24 mouse cellular contexts compared by ENCODE assay signal in genomic region chr14:45794980-45795379, GRCm38 (mm10).
"Had no signal": no experiment of that assay in that cellular context is flagged by ENCODE, and none has a peak within 500 bp of the region (broad histone marks: within the 10 kb centered on the region; RNA-seq: fewer than 3 reads in every experiment).

No protein-coding gene starts in this region.

- H3K4me2 ChIP-seq: heart, embryonic 11.5 days; heart, embryonic 13.5 days; heart, embryonic 15.5 days; hindbrain, embryonic 13.5 days; hindbrain, embryonic 15.5 days; kidney, embryonic 15.5 days; limb, embryonic 12.5 days; liver, embryonic 11.5 days had no signal

- H3K4me3 ChIP-seq: heart, embryonic 13.5 days; heart, embryonic 15.5 days; hindbrain, embryonic 13.5 days; hindbrain, embryonic 15.5 days; kidney, embryonic 15.5 days; limb, embryonic 12.5 days had no signal

- H3K4me1 ChIP-seq: heart, embryonic 15.5 days; hindbrain, embryonic 13.5 days; hindbrain, embryonic 15.5 days; limb, embryonic 12.5 days had no signal

- H3K27ac ChIP-seq: heart, embryonic 13.5 days; heart, embryonic 15.5 days; hindbrain, embryonic 13.5 days; hindbrain, embryonic 15.5 days; hindbrain, postnatal 0 days; kidney, embryonic 15.5 days; kidney, postnatal 0 days; limb, embryonic 12.5 days had no signal

- H3K36me3 ChIP-seq: heart, embryonic 13.5 days; heart, embryonic 15.5 days; hindbrain, embryonic 13.5 days; hindbrain, embryonic 15.5 days; kidney, embryonic 15.5 days; limb, embryonic 12.5 days had no signal

- ATAC-seq: forebrain, postnatal 0 days; hindbrain, postnatal 0 days; intestine, embryonic 16.5 days had no signal

- H3K9me3 ChIP-seq: heart, embryonic 13.5 days; heart, embryonic 15.5 days; hindbrain, embryonic 13.5 days; hindbrain, embryonic 15.5 days; kidney, embryonic 15.5 days; limb, embryonic 12.5 days had no signal

- H3K27me3 ChIP-seq: heart, embryonic 13.5 days; heart, embryonic 15.5 days; hindbrain, embryonic 13.5 days; hindbrain, embryonic 15.5 days; kidney, embryonic 15.5 days; limb, embryonic 12.5 days had no signal

- DNase-seq: forebrain, postnatal 0 days; gastrocnemius, postnatal 14 days; heart, adult 18-20 months; heart, postnatal 36 days; kidney, adult 11 months; kidney, adult 2 months; kidney, adult 9 months; kidney, postnatal 14 days; kidney, postnatal 36 days; layer of hippocampus, adult 9-11 months; layer of hippocampus, postnatal 36 days; left cerebral cortex, postnatal 4 days; liver had no signal

- H3K9ac ChIP-seq: forebrain, postnatal 0 days; heart, embryonic 13.5 days; heart, embryonic 15.5 days; hindbrain, embryonic 13.5 days; hindbrain, embryonic 15.5 days; kidney, embryonic 15.5 days; limb, embryonic 12.5 days had no signal
